Mouse (Mus musculus): Measurements from ENCODE around the gene Maz. TPM values are rescaled to one million over a fixed set of nuclear protein-coding genes. Genes with fewer than 3 reads are reported as not detected.

Maz gene
- polyA plus RNA-seq (2015; fragmentation: Nextera tagmentation; extraction: Ambion mirVana): 59.8 and 60.8 TPM in 2 replicates

DNA sequence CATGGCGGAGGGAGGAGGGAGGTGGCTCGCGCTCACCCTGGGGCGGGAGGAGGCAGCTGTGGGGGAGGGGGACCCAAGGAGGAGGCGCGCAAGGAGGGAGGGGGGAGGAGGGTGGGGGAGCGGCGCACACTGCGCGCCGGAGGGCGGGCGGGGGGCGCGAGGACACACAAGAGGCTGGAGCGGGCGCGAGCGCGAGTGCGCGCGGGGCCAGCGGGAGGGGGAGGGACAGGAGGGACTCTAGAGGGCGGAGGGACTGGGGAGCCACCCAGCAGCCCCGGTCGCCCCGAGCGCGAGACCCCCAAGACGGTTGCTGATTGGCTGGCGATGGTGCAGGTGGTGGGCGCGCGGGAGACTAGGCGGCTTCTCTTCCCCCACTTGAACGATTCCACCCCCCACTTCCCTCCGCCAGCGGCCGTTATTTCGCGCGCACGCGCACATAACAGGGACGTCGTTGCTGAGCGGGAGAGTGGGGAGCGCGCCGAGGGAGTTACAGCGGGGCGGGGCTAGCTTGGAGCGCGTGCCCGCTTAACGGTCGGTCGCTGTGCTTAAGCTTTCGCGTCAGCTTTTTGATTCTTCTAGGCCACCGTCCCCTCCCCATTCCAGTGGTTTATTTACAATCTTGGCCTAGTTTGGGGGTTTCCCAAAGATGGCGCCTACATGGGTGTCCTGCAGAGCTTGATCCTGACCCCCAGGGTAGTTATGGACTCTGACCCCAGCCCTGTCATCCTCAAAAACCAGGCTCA lies at the start of gene Maz:
Gene Maz, minus strand, starts transcription at position 54 of the 743 bp plus-strand sequence.
- peak within 1 kb of the TSS; percentile 98 for H3K4me2 ChIP-seq
- no peaks in the 10 kb centered on the region for H3K27me3 ChIP-seq
- peak; percentile 91 for ATAC-seq (ENCODE audit: low FRiP score)
- H3K9ac ChIP-seq: peak within 1 kb of the TSS; percentile 100
- peak within 1 kb of the TSS; percentile 96 for H3K4me3 ChIP-seq
- H3K4me1 ChIP-seq (replicated peaks): peaks cover 44% of the 10 kb centered on the region
- H3K9me3 ChIP-seq: no peaks in the 10 kb centered on the region
- H3K27ac ChIP-seq: peak within 1 kb of the TSS; percentile 100
- H3K36me3 ChIP-seq: peaks cover 23% of the 10 kb centered on the region
- WGBS: under 1% methylated on average over 47 of the region's 63 CpGs

DNA sequence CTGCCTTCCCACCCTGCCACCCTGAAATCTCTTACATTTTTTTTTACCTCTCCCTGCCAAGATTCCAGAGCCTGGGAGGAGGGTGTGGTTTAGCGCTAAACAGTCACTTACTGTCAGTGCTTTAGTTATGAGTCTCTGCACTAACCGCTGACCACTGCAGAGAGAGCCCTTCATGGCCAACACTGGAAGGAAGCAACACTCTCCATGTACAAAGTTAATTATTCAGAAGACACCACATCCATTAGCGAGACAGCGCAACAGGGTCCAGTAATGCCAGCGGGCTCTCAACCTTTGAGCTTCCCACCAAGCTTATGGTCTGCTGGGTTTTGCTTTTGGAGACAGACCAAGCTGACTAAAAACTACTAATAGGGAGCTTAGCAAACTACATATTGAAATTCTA lies 49.4 kb upstream of the Maz start:
- Histone ChIP-seq H3K36me3 (no peaks in the 10 kb centered on the region), H3K9ac (no peak overlapping the region), H3K9me3 (no peaks in the 10 kb centered on the region), H3K27me3 (no peaks in the 10 kb centered on the region), H3K4me3 (no peak overlapping the region), H3K27ac (no peak overlapping the region), H3K4me1 (replicated peaks) (no peaks in the 10 kb centered on the region), H3K4me2 (no peak overlapping the region)
- no peak for ATAC-seq (ENCODE audit: low FRiP score)
- 93% methylated on average over 5 of the region's 5 CpGs for WGBS

DNA sequence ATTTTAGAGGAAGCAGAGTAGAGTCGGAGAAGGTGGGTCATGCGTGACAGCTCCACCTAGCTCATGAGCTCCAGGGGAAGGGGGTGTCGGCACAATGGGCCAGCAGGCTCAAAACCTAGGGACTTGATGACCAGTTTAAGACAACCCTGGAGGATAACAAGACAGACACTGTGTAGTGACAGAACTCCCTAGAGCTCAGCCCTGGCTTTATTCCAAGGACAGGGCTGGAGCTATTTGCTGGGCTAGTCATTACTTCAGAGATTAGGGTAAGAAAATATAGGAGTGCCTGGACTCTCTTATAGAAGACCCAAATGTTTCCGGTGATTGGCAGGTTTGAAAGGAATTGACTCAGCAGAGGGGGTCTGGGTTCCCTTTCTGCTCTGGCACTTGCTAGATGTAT lies 46.4 kb upstream of the Maz start:
- 90% methylated on average over 4 of the region's 4 CpGs for WGBS
- Histone ChIP-seq H3K9ac (no peak overlapping the region), H3K4me1 (replicated peaks) (no peaks in the 10 kb centered on the region), H3K27me3 (no peaks in the 10 kb centered on the region), H3K27ac (no peak overlapping the region), H3K9me3 (no peaks in the 10 kb centered on the region), H3K36me3 (no peaks in the 10 kb centered on the region), H3K4me3 (no peak overlapping the region), H3K4me2 (no peak overlapping the region)
- no peak for ATAC-seq (ENCODE audit: low FRiP score)

DNA sequence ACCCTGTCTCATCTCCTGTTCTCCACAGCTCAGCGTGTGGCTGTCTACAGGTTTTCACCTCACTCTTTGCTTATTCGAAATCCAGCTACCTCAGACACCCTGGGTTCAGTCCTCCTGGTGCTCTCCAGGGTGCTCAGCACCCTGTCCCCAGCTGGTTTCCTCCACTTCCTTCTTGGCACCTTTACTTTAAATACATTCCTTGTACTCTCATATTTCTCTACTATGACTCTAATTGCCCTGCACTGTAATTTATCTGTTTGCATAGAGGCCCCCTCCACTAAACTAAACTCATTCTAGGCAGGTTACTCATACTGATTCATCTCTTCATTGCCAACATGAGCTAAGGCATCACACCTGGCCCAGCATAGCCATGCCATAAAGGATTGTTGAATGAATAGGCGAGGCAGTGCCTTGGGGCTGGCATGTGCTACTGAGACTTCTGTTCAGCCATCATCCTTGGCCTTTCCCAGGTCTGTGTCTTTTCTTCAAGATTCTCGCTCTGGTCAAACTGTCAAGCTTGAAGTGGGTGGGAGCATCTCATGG lies 44.1 kb upstream of the Maz start:
- Histone ChIP-seq H3K9ac (0 out of 2 replicates have a peak overlapping the region, but pooled peaks have one; percentile 15), H3K9me3 (no peaks in the 10 kb centered on the region), H3K27ac (no peak overlapping the region), H3K36me3 (no peaks in the 10 kb centered on the region), H3K4me3 (no peak overlapping the region), H3K4me2 (no peak overlapping the region), H3K27me3 (no peaks in the 10 kb centered on the region), H3K4me1 (replicated peaks) (no peaks in the 10 kb centered on the region)
- no peak for ATAC-seq (ENCODE audit: low FRiP score)
- 74% methylated on average over 4 of the region's 4 CpGs for WGBS

DNA sequence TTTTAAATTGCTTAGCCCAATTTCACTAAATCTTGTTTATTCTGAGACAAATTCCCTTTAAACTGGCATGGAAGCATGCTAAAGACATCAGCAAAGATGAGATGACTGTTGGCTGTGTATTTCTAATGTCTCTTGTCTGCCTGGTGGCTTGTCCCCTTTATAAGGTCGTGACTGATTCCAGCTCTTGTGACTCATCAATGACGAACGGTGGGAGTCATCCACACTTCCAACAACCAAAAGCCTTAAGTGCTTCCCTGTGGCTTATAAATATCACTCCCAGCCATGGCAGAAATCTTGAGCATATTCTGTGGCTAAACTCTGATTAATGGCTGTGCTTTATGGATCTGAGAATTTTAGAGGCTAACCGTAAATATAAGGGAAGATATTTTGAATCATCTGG lies 39.5 kb upstream of the Maz start:
- no peak overlapping the region for H3K9ac ChIP-seq
- no peak overlapping the region for H3K4me2 ChIP-seq
- no peaks in the 10 kb centered on the region for H3K4me1 ChIP-seq (replicated peaks)
- no peak for ATAC-seq (ENCODE audit: low FRiP score)
- H3K4me3 ChIP-seq: no peak overlapping the region
- whole genome bisulfite sequencing: 86% methylated on average over 4 of the region's 4 CpGs
- H3K9me3 ChIP-seq: no peaks in the 10 kb centered on the region
- no peak overlapping the region for H3K27ac ChIP-seq
- H3K27me3 ChIP-seq: 0 out of 2 replicates have a peak, but pooled peaks cover 2% of the 10 kb centered on the region
- no peaks in the 10 kb centered on the region for H3K36me3 ChIP-seq

DNA sequence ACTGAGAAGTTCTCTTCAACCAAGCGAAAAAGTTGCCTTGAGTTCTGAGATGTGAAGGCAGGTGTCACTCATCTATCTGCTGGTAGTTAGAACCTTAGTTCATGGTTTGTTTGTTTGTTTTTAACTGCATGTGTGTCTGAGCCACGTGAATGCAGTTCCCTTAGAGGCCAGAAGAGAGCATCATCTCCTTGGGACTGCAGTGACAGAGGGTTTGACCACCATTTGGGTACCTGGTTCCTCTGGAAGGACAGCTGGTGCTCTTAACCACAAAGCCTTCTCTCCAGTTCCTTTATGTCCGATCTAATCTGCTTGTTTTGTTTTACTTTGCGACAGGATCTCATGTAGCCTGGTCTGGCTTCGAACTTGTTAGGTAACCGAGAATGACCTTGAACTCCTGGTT lies 38.7 kb upstream of the Maz start:
- 89% methylated on average over 6 of the region's 6 CpGs for WGBS
- Histone ChIP-seq H3K9ac (no peak overlapping the region), H3K36me3 (no peaks in the 10 kb centered on the region), H3K27me3 (0 out of 2 replicates have a peak, but pooled peaks cover 2% of the 10 kb centered on the region), H3K27ac (no peak overlapping the region), H3K9me3 (no peaks in the 10 kb centered on the region), H3K4me2 (no peak overlapping the region), H3K4me3 (no peak overlapping the region), H3K4me1 (replicated peaks) (no peaks in the 10 kb centered on the region)
- ATAC-seq (ENCODE audit: low FRiP score): no peak

DNA sequence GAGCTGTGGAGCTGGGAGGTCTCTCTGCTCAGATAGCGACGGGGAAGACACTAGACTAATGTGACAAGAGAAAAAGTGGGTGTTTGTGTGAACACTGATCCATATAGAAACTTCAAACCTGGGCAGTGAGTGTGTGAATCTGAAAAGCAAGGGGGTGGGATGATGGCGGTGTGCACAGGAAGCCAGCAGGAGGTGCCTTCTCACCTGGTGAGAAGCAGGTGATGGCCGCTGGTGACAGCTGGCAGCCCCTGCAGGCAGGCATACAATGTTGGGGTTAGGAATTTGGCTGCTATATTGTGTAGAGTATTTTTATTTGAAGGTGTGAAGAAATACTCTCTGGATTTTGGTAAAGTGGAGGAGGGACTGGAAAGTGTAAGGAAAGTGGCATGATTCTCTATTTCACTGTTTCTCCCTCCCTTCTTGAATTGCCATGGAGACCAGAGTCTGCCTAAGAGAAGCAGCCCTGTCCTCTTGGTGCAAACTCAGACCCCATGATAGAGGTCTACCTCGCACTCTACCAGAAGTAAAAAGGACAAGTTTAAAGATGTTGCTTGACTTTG lies 28.3 kb upstream of the Maz start:
- 0 out of 2 replicates have a peak, but pooled peaks cover 20% of the 10 kb centered on the region for H3K27me3 ChIP-seq
- H3K27ac ChIP-seq: no peak overlapping the region
- H3K9me3 ChIP-seq: no peaks in the 10 kb centered on the region
- ATAC-seq (ENCODE audit: low FRiP score): no peak
- no peaks in the 10 kb centered on the region for H3K4me1 ChIP-seq (replicated peaks)
- H3K9ac ChIP-seq: no peak overlapping the region
- no peaks in the 10 kb centered on the region for H3K36me3 ChIP-seq
- H3K4me2 ChIP-seq: no peak overlapping the region
- WGBS: 78% methylated on average over 5 of the region's 5 CpGs
- no peak overlapping the region for H3K4me3 ChIP-seq

DNA sequence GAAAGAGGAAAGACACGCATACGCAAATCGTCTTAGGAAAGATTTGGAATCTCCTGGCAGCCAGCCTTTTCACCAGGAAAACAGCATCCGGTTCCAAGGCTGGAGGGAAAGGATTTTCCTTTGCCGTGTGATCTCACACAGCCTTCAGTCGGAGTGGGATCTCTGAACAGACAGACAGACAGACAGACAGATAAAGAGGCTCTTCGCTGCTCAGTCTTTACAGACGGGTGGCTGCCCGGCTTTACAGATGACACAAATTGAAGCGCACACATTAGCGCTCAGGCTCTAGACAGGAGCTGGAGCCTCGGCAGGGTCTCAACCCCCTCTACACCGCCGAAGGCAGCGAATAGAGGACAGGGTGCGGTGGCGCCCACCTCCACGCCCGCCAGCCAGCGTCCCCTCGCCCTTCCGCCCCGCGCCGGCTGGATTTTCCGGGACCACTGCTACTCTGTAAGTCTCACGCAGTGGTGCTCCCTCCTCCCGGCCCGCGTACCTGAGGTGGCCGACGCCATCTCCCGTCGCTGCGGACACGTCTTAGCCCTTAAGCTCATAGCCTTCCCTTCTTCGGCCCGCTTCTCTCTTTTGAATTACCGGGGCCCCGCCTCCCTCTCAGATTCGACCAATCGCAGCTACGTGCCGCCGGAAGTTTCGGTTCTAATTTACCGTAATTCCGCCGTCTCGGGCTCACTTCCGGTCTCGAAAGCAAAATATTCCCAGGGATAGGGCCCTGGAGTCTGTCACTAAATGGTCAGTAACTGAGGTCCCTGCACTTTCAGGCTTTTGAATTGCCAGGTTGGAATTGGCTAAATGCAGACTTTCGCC lies 15.2 kb upstream of the Maz start, which contains the start of gene Kif22:
Gene Kif22, minus strand, starts transcription at position 621 of the 822 bp plus-strand sequence.
- Histone ChIP-seq H3K36me3 (no peaks in the 10 kb centered on the region), H3K27me3 (no peaks in the 10 kb centered on the region), H3K9me3 (no peaks in the 10 kb centered on the region), H3K4me3 (peak within 1 kb of the TSS; percentile 71), H3K9ac (peak within 1 kb of the TSS; percentile 86), H3K4me2 (peak within 1 kb of the TSS; percentile 96), H3K27ac (peak within 1 kb of the TSS; percentile 77), H3K4me1 (replicated peaks) (peaks cover 20% of the 10 kb centered on the region)
- WGBS: under 1% methylated on average over 52 of the region's 53 CpGs
- peak; percentile 59; the same call in 1 of the 2 replicates for ATAC-seq (ENCODE audit: low FRiP score)

DNA sequence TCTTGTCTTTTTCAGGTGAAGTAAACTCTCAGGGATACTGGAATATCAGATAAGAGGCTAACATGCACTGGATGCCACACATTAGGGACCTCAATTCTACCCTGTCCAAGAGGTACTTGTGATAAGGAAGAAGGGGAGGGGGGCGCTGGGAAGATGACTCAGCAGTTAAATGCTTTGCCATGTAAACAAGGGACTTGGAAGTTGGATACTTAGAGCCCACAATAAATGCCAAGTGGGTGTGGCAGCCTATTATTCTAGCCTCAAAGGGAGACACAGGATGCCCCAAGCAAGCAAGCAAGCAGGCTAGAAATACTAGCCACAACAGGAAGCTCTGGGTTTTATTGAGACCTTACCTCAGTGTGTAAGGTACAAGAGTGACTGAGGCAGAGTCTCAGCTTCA lies 4.4 kb upstream of the Maz start:
- WGBS: 96% methylated on average over 1 of the region's 1 CpGs

DNA sequence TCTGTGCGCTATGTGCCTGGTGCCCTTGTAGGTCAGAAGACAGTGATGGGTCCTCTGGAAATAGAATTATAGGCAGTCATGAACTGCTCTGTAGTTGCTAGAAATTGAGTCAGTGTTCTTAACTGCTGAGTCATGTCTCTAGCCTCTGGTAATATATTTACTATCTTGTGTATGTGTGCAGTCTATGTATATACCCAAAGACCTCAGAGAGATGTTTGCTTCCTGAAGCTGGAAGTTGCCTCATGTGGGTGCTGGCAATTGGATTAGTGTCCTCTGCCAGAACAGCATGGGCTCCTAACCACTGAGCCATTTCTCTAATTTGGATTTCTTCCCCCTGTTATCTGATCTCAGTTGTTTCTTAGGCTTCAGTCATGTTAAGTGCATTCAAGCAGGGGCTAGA lies 3.3 kb upstream of the Maz start:
- Histone ChIP-seq H3K9ac (no peak overlapping the region), H3K4me3 (no peak overlapping the region), H3K4me2 (no peak overlapping the region), H3K9me3 (no peaks in the 10 kb centered on the region), H3K4me1 (replicated peaks) (peaks cover 13% of the 10 kb centered on the region), H3K36me3 (peaks cover 8% of the 10 kb centered on the region; the same call in 1 of the 2 replicates), H3K27ac (no peak overlapping the region), H3K27me3 (no peaks in the 10 kb centered on the region)
- no peak for ATAC-seq (ENCODE audit: low FRiP score)
- 93% methylated on average over 1 of the region's 1 CpGs for WGBS

More for the DNA sequence above, 4.4 kb upstream of the Maz start:
- H3K4me2 ChIP-seq: no peak overlapping the region
- no peak overlapping the region for H3K9ac ChIP-seq
- no peak for ATAC-seq (ENCODE audit: low FRiP score)
- H3K27me3 ChIP-seq: no peaks in the 10 kb centered on the region
- peaks cover 10% of the 10 kb centered on the region for H3K4me1 ChIP-seq (replicated peaks)
- H3K27ac ChIP-seq: no peak overlapping the region
- H3K9me3 ChIP-seq: no peaks in the 10 kb centered on the region
- H3K36me3 ChIP-seq: peaks cover 8% of the 10 kb centered on the region; the same call in 1 of the 2 replicates
- no peak overlapping the region for H3K4me3 ChIP-seq

DNA sequence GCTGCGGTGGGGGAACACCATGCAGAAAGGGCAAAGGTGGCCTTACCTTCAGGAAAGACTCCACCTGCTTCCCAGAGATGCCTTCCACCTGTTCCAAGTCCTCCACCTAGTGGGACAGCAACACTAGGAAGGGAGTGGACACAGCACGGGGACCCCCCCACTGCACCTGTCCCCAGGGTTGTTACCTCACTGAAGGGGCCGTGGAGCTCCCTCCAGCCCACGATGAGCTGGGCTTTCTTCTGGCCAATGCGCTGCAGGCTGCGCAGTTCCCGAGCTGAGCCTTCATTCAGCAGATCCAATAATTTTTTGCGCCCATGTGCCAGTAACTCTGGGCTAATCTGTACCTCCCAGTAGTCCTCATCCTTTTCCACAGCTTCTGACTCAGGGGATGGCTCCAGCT lies 1.0 kb upstream of the Maz start:
- peaks cover 20% of the 10 kb centered on the region for H3K36me3 ChIP-seq
- no peaks in the 10 kb centered on the region for H3K9me3 ChIP-seq
- H3K4me1 ChIP-seq (replicated peaks): peaks cover 36% of the 10 kb centered on the region
- H3K27me3 ChIP-seq: no peaks in the 10 kb centered on the region
- peak overlapping the region; percentile 100 for H3K27ac ChIP-seq
- ATAC-seq (ENCODE audit: low FRiP score): peak; percentile 11; the same call in 1 of the 2 replicates
- peak overlapping the region; percentile 74 for H3K9ac ChIP-seq
- WGBS: 61% methylated on average over 8 of the region's 8 CpGs
- peak overlapping the region; percentile 96 for H3K4me3 ChIP-seq
- H3K4me2 ChIP-seq: peak overlapping the region; percentile 68

DNA sequence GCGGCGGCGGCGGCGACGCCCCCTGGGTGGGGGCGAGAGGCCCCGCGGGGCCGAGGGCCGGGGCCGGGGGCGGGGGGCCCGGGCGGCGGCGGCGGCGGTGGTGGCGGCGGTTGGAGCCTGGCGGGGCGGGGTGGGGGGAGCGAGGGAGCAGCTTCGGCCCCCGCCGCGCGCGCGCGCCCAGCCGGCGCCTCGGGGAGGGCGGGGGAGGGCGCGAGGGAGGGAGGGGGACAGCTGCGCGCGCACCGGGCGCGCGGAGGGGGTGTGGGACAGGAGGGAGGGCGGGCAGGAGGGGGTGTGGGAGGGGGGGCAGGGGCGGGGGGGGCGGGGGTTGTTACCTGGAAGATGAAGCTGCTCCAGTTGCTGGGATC lies 237 bp downstream of the Maz start:
- H3K36me3 ChIP-seq: peaks cover 28% of the 10 kb centered on the region
- peak overlapping the region; percentile 100 for H3K9ac ChIP-seq
- H3K4me3 ChIP-seq: peak overlapping the region; percentile 96
- peak overlapping the region; percentile 98 for H3K4me2 ChIP-seq
- peak overlapping the region; percentile 100 for H3K27ac ChIP-seq
- H3K4me1 ChIP-seq (replicated peaks): peaks cover 49% of the 10 kb centered on the region
- H3K27me3 ChIP-seq: no peaks in the 10 kb centered on the region
- no CpG with 5 or more reads among the region's 48 CpGs for WGBS
- no peaks in the 10 kb centered on the region for H3K9me3 ChIP-seq
- ATAC-seq (ENCODE audit: low FRiP score): no peak

All from hindbrain, embryonic 13.5 days (tissue).